In genomic region chr12:94584309-94584708, GRCm38 (mm10) we compare ENCODE assay signal across 18 mouse cellular contexts.
"Had no signal": no experiment of that assay in that cellular context is flagged by ENCODE, and none has a peak within 500 bp of the region (broad histone marks: within the 10 kb centered on the region; RNA-seq: fewer than 3 reads in every experiment).

No protein-coding gene starts in this region.

- H3K4me3 ChIP-seq: midbrain, embryonic 10.5 days; midbrain, embryonic 12.5 days; myocyte; neural tube, embryonic 13.5 days; neural tube, embryonic 15.5 days had no signal

- H3K9me3 ChIP-seq: midbrain, embryonic 10.5 days; midbrain, embryonic 12.5 days; neural tube, embryonic 13.5 days; neural tube, embryonic 15.5 days had no signal

- ATAC-seq: midbrain, embryonic 16.5 days had no signal

- H3K27me3 ChIP-seq: midbrain, embryonic 12.5 days; neural tube, embryonic 13.5 days; neural tube, embryonic 15.5 days had no signal

- H3K4me1 ChIP-seq: midbrain, embryonic 10.5 days; midbrain, embryonic 12.5 days; neural tube, embryonic 13.5 days had no signal

- H3K36me3 ChIP-seq: midbrain, embryonic 10.5 days; midbrain, embryonic 12.5 days; neural tube, embryonic 13.5 days; neural tube, embryonic 15.5 days had no signal

- DNase-seq: lung, embryonic 14.5 days; lung, postnatal 10 days; lung, postnatal 4 days; midbrain, embryonic 14.5 days; retina, postnatal 1 day; right cerebral cortex, adult 18-20 months; right cerebral cortex, postnatal 25 days; right cerebral cortex, postnatal 4 days; spleen, adult 18-20 months; thymus, adult 18-20 months; thymus, postnatal 14 days; thymus, postnatal 36 days had no signal

- H3K9ac ChIP-seq: lung, embryonic 14.5 days; midbrain, embryonic 12.5 days; neural tube, embryonic 13.5 days; neural tube, embryonic 15.5 days had no signal

- H3K27ac ChIP-seq: midbrain, embryonic 10.5 days; midbrain, embryonic 12.5 days; neural tube, embryonic 13.5 days; neural tube, embryonic 15.5 days had no signal

- H3K4me2 ChIP-seq: lung, embryonic 14.5 days; midbrain, embryonic 12.5 days; neural tube, embryonic 13.5 days; neural tube, embryonic 15.5 days had no signal
